Mouse (Mus musculus) c-Kit-positive CD71-positive TER-119-positive erythroid progenitor cells, embryonic 14.5 days (primary cell): ENCODE data around the gene Ogdh.
"Not testable (repeated sequence)": the region's sequence is repeated elsewhere in the genome, so short reads cannot be mapped to it uniquely, and the experiment has no call there.

Experiments used
- DNase-seq: peaks from one replicate; pipeline ENCODE4 v3.0.0-alpha.2; 2013; ENCODE audit warnings: low spot score

Ogdh gene

DNA sequence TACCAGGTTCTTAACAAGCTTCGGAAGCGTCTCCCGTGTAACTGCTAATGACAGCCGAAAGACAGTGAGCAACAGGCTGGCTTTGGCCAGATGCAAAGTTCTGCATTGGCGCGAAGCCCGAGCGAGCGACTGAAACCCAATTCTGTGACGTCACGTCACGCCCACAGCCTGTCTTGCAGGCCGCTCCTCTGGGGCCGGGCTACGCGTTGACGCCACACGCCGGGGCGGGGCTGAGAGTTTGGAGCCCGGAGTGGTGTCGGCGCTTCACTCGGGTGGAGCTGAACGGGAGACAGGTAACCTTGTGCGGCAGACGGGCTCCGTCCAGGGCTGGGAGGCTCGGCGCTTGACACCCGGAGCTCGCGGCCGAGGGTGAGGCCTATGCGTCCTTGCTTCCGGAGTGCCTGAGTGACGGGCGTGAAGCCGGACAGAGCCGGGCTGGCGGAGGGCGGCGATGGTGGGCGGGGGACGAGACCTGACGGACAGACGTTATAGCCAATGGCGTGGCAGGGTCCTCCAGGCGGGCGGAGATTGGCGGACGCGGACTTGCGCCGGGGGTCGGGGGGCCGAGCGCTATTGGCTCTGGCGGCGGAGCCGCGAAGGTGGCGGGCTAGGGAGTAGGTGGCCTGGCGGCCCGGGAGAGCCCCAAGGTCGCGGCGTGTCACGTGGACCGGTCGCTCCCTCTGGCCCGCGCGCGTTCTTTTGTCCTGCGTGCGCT, at the start of gene Ogdh:
Gene Ogdh, plus strand, starts transcription at position 233 of the 715 bp plus-strand sequence.
- peak; percentile 99 for DNase-seq

DNA sequence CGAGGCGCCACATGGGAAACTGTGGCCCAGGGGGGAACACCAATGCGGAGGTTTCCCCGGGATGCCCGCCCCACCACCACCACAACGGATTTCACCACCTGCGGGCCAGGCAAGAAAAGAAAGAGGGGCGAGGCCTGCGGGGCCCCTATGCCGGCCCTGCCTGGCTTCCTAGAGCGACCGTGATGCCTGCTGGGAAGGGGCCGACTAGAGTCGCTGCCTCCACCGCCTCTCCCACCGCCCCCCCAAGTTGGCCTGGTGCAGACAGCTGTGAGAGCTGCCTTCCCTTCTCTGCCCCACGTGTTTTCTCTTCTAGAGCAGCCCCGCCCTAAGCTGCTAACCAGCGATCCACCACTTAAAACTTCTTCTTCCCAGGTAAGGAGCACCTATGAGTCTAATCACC, 46.7 kb upstream of the Ogdh start:
- no peak for DNase-seq

DNA sequence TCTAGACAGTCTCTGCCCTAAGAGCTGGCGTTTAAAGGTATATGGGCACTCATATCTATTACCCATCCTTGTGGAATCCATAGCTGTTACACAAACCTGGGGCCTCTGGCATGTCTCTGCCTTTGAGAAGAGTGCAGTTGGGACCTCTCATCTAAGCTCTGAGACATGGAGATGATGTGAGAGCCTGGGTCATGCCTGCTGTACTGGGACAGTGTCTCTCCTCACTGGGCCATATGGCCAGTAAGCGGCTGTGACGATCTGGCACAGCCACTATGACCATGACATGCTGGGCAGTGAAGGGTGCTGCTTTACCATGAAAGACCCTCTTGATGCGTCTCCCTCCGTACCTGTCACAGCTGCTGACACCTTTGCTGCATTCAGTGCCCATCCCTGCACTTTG, 39.2 kb upstream of the Ogdh start:
- no peak for DNase-seq

DNA sequence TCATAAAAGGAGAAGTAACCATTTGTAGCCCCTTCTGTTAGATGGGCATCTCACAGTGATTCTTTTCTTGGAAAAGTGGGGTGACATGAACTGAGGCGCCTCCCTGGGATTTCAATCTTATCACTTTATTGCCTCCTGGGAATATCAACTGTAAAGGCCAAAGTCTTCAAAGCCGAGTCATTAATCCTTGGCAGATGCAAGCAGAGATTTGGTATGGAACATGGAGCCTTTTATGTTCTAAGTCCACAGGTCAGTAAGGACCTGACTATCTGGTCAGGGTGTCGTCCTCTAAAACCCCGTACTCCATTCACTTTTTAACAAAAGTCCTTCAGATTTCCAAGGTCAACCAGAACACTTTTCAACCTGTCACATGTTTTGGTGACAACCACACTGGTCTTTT, 38.6 kb upstream of the Ogdh start:
- no peak for DNase-seq

DNA sequence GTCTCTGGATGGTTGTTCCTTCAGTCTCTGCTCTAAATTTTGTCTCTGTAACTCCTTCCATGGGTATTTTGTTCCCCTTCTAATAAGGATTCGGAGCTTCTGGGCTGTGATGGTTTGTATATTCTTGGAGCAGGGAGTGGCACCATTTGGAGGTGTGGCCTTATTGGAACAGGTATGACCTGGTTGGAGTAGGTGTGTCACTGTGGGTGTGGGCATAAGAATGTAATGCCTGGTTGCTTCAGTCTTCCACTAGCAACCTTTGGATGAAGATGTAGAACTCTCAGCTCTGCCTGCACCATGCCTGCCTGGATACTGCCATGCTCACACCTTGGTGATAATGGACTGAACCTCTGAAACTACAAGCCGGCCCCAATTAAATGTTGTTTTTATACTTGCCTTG, 36.8 kb upstream of the Ogdh start:
- DNase-seq, result not testable (repeated sequence)

DNA sequence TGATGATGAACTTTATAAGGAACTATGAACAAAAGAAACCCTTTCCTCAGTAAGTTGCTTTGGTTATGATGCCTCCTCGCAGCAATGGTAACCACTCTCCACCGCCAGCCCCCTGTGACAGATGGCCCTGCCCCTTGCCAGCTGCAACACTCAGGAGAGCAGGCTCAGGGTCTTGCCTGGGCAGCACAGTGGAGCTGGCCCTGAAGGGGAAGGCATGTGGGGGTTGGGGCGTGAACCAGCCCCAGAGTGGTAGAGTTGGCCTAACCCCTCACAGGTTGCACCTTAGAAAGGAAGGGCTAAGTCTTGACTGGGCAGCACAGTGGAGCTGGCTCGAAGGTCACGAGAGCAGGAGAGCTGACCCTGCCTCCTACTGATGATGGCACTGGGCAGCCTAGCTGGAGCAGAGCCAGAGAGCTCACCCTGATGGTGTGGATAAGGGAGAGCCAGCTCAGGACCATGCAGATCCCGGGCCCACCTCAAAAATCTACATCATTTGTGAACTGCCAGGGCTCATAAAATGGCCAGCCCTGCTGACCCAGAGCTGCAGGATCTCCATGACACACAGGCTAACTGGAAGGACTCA, 34.9 kb upstream of the Ogdh start:
- no peak for DNase-seq

DNA sequence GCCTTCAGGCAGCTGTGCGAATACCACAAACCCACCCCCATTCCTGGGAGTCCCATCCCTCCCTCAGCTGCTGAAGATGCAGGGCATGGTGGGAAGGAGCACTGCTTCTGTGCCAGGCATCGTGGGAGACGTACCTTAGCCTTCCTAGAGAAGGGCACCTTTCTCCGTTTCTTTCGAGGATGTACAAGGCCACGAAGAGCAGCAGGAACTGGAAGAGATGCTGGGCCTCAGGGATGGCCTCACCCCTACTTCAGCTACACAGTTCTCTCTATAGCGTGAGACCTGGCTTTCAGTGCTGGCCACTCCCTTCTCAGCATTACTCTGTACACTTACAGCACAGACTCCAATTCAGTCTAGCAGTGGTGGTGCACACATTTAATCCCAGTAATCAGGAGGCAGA, 32.0 kb upstream of the Ogdh start:
- DNase-seq, result no peak

DNA sequence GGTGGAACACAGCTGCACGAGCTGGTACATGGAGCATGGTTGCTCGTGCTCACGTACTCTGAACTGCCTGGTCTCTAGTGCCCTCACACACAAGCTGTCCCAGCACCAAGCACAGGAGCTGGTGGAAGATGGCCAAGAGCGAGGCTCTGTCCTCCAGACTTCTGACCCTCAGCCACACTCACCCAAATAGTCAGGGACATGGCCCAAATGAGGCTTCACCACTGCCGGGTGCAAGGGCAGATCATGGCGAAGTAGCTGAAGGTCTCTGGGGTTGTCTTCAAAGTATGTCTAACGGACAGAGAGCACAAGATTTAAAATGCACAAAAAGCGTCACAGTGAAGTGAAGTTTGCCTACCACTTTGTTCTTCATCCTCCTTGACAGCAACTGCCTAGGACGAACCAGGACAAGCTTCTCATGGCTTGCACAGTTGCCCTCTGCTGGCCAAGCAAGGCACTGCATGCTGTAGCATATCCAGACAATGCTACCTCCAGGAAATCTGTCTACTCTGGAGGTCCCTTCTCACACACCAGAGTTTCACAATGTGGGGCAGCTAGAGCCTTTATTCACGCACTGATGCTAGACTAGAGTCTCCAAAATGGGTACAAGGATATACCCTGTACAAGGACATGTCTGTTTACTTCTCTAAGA, 29.9 kb upstream of the Ogdh start:
- peak; percentile 68 for DNase-seq

DNA sequence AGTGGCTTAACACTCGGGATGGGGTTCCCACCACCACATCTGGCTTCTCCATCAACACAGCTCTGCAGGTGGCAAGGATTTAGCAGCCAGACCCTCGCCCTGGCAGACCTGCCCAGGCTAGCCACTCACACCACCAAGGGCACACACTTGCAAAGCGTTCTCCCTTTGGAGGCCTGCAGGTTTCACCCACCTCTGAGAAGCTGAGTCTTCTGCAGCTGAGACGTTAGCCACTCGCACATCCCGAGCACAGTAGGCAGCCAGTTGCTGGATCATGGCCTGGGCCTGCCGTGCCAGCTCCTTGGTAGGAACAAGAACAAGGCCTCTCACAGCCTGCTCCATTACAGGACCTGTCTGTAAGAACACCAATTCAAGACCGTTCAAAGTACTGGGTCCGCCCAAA, 24.8 kb upstream of the Ogdh start:
- DNase-seq, result no peak

DNA sequence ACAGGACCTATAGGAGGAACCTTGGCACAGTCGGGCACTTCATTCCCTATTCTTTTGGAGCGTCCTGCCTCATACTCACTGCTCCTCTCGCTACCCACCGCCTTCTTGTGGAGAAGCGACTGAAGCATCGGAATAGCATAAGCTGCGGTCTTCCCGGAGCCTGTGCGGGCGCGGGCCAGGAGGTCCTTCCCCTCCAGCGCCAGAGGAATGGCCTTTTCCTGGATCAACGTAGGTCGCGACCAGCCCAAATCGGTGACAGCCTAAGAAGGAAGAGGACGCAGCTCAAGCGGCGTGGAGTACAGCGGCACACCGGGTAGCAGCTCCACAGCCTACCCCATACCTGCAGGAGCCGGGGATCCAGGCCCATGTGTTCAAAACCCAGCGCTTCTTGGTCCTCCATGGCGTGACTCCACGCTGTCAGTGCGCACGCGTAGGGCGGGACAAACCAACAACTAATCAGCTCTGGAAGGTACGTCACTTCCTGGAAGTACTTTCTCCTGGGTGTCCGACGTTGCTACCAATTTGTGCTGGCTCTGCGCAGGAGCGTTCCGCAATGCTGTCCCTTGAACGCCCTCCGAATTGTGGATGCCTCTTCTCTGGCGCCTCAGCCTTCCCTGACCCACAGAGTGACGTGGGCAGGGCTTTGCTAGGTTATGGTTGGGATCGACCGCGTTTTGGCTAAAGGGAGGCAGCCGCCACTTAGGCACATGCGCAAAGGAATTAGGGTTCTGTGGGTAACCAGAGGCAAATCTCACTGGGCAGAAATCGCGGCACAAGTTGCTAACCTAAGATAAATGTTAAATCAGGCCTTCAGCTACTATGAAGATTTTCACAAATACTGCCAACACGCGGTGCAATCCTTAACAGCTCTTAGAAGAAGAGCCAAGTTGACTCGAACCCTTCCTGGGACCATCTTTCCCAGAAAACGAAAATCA, 23.8 kb upstream of the Ogdh start, which contains the start of gene Ddx56:
Gene Ddx56, minus strand, starts transcription at position 453 of the 935 bp plus-strand sequence.
- peak; percentile 93 for DNase-seq

DNA sequence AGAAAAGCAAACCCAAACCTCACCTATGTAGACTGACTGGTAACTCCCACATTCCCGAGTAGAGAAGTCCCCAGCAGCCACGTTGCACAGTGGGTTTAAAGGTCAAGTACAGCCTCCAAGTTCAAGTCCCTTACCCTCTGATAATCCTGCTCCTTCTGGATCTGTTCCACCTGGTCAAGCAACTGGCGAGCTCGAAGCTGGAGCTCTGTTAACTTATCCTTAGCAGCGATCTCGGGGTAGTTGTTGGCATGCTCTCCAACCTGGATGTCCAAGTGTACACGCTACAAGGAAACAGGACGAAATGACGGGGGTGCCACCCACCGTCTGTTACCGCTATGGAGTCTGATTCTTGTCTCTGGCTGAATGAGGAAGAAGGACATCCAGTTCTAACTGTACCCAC, 17.8 kb upstream of the Ogdh start:
- DNase-seq, result no peak

DNA sequence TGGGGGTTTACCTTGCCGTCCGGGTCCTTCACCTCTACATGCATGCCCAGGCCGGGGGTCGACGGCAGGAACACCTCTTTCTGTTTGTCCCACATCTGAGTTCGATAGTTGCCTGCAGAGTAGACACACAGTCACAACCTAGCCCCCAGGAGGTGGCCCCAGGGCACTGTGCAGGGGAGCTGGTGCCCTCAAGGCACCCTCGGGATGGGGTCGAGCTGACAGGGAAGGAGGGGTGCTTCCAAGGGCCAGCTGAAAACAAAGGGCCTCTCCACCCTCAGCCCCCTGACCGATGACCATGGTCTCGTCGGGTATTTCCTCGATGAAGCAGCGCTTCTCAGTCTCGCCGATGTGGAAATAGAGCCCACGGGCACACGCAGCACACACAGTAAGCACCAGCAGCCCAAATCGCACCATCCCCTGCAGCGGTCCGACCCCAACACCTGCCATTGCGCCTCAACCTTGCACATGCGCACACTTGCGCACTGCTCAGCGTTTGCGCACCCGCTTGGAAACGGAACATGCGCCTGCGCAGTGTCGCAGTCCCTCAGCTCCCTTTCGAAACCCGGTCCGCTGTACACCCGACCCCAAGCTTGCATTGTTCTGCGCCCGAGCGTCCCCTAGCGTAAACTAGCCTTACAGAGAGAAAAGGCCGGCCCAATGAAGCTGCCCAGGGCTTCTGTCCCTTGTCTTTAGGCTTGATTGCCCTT, 16.9 kb upstream of the Ogdh start, which contains the start of gene Tmed4:
Gene Tmed4, minus strand, starts transcription at position 484 of the 707 bp plus-strand sequence.
- peak; percentile 95 for DNase-seq

DNA sequence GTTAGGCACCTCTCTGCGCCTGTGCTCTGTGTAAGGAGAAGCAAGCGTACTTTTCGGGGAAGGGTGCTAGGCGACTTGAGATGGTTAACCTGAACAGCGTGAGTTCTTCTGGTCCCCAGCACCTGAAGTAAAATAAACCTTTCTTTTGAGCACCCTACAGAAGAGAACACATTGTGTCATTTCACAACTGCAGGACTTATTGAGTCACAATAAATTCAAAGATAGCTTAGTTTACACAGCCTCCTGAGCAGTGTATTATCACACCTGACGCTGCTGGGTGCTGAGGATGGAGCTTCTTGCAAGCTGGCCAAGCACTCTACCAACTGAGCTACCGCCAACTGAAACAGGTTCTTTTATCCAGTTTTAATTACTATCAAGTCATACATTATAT, 16.3 kb upstream of the Ogdh start:
- no peak for DNase-seq

DNA sequence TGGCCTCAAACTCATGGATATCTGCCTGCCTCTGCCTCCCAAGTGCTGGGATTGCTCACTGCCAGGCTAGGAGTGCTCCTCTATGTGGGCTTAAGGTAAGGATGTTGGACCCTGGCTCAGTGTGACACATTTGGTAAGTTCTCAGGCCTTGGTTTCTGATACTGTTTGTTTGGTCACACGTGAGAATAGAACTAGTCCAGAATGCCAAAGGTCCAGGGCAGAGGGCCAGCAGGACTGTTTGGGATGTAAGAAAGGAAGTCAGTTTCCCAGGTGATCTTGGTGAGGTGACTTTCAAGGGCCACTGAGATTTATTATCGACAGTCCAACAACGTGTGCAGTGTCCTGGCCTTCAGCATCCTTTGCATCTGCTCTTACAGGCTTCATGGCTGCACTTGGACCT, 15.0 kb upstream of the Ogdh start:
- no peak for DNase-seq

DNA sequence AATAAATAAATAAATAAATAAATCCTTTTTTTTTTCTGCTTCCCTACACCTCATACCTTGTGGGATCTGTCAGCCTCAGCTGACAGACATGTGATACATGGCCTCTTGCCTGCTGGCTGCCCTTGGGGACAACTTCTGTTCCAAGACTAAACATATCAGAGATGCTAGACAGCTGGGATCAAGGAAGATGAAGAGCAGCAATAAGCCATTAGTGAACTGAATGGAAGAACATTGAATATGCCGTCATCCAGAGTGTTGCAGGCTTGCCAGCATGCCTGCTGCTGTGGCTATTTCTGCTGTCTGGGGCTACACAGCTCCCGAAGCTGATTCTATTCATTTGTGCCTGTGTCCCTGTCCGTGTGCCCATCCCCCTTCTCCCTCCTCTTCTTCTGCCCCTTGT, 8.5 kb upstream of the Ogdh start:
- DNase-seq, result no peak

DNA sequence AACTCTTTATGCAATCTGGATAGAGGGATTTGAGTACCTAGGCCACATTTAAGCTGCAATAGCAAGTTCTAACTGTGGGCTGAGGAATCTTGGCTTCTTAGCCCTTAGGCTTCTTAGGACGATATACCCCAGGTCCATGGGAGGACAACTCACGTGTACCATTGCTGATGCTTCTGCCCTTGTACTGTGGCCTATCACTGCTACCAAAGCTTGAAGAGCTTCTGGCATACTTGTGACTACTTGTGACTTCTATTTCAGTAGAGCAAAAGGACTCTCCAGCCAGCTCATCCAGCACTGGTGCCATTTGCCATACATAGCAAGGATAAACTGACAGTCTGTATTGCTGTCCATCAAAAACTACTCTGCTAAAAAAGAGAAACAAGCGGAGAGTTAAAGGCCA, 1.3 kb upstream of the Ogdh start:
- DNase-seq, result no peak

DNA sequence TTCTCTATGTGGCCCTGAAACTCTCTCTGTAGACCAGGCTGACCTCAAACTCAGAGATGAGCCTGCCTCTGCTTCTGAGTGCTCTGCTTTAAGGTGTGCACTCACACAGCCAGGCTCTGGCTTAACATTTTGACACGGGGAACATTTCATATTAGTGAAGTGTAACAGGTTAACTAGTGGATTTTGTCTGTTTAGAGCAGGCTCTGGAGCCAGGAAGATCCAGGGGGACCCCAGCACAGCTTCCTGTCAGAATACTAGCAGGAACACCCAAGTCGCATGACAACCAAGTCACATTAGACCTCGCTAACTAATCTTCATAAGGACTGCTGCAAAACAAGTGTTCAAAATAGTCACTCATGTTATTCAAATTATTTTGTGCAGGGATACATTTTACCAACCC, 550 bp upstream of the Ogdh start:
- DNase-seq, result no peak

DNA sequence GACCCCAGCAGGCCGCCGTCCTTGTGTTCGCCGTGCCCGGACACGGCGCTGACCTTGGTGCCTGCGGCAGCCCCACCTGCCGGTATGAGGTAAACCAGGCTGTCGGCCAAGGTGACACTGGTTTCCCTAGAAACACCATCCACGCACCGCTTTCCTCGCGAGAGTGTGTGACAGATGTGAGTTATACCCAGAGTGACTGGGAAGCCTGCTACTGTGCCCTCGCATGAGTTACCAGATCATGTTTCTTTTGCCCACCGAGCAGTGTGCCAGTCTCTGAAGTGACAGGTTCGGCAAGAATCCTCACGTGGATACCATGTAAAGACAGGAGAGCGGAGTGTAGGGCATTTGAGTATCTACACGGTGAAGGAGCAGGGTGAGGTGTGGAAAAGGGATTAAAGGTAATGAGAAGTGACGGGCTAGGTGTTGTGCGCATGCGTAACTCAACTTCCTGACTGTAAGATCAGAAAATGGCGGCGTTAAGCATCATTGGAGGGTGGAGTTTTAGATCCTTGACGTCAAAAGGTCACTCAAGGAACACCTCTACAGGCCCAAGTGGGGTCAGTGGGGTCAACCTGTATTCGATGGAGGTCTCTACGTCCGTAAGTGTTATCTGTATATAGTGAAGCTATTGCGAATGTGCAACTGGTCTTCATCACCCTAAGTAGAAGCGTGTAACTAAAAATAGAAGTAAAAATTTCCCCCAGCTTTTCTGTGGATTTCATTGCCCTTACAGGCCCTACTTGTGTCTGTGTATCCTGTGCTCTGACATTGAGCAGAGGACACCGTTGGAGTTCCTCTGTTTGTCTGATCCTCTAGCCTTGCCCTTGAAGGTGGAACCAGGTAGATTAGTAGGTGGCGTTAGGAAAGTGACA, 919 bp downstream of the Ogdh start:
- DNase-seq, result peak; percentile 87

DNA sequence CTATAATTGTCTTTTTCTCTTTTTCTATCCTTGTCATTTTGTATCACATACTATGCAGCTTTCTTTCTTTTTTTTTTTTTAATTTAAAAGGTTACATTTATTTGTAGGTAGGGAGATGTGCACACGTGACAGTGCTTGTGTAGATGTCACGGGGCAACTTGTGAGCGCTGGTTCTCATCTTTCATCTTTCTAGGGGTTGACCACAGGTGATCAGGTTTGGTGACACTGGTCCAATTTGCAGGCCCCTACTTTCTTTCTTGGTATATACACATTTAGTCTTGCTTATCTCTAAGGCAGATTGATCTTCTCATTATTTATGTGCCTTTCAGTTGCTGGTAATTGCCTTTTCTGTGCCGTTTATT, 1.5 kb downstream of the Ogdh start:
- no peak for DNase-seq

DNA sequence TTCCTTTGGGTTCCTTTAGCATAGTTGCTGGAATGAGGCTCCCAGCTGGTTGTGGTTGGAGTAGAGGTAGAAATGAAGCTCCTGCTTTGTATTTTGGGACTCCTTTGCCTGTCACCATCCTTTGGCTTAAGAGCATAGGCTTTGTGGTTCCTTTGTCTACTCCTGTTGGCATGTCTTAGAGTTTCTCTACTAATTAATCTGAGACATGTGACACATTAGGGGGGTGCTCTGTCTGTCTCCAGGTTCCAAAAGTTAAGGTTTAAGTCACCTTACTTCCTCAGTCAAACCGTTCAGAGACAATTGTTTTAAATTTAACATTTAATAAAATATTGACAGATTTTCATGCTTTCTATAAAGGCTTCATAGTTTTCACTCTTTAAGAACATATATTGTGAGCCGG, 2.2 kb downstream of the Ogdh start:
- no peak for DNase-seq

DNA sequence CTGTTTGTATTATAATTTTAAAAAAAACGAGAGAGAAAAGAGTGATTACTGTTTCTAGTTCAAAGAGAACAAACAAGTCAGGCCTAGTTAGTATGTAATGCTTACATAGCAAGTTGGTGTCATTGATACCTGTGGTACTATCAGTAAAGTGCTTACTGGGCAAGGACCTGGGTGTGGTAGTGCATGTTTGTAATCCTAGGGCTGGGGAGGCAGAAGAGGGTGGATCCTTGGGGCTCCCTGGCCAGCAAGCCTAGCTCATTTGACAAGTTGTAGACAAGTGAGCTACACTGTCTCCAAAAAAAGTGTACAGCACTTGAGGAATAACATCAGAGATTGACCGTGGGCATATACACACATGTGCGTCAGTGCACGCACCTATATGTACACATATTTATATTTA, 3.2 kb downstream of the Ogdh start:
- DNase-seq, result peak; percentile 73
